Mouse (Mus musculus) spleen, adult 2 months (tissue): ENCODE measurements around the gene Angptl8.

ENCODE experiments used
- CTCF ChIP-seq: fragments of 200-500 bp; IDR thresholded peaks from 2 replicates; pipeline ENCODE4 v1.5.1; 2011; ENCODE audit warnings: mild to moderate bottlenecking, inconsistent platforms; ENCODE audit not compliant: insufficient read depth, insufficient read length, insufficient replicate concordance; ENCODE audit errors: extremely low read depth
- POLR2A ChIP-seq: fragments of 200-500 bp; IDR thresholded peaks from 2 replicates; pipeline ENCODE4 v1.6.1; 2011; ENCODE audit warnings: low read depth, low read length, inconsistent platforms

- TF ChIP-seq CTCF, result no peak
- TF ChIP-seq POLR2A, result no peak
Observed at GRCm38 (mm10) chr9:21794344-21794834, 40.9 kb upstream of the Angptl8 start.
